Mouse (Mus musculus) testis, adult 2 months (tissue): ENCODE results near the gene Cfap299. TPM values are rescaled to one million over a fixed set of nuclear protein-coding genes. Genes with fewer than 3 reads are reported as not detected.

Source experiments
- H3K27ac ChIP-seq: fragments of 200-500 bp; 2 replicates; pipeline ENCODE4 v1.5.1; 2012; ENCODE audit warnings: low read depth, low read length; ENCODE audit not compliant: control insufficient read depth, insufficient read depth
- H3K27me3 ChIP-seq: fragments of 200-500 bp; 2 replicates; pipeline ENCODE4 v1.6.1; 2012; ENCODE audit warnings: mild to moderate bottlenecking, low read length, moderate library complexity; ENCODE audit not compliant: control insufficient read depth, insufficient read depth
- H3K36me3 ChIP-seq: fragments of 200-500 bp; 2 replicates; pipeline ENCODE4 v1.6.1; 2012; ENCODE audit warnings: mild to moderate bottlenecking, low read length; ENCODE audit not compliant: control insufficient read depth, insufficient read depth
- H3K4me1 ChIP-seq: fragments of 200-500 bp; 2 replicates; pipeline ENCODE4 v1.6.1; 2012; ENCODE audit warnings: low read length; ENCODE audit not compliant: control insufficient read depth, insufficient read depth
- H3K4me3 ChIP-seq: fragments of 200-500 bp; 2 replicates; pipeline ENCODE4 v1.5.1; 2012; ENCODE audit warnings: low read depth, mild to moderate bottlenecking, low read length, moderate library complexity, mixed read lengths; ENCODE audit not compliant: control insufficient read depth
- CTCF ChIP-seq: fragments of 200-500 bp; IDR thresholded peaks from 2 replicates; pipeline ENCODE4 v1.5.1; 2012; ENCODE audit warnings: low read depth, mild to moderate bottlenecking, inconsistent platforms, low read length, moderate library complexity; ENCODE audit not compliant: control insufficient read depth, insufficient read depth, insufficient replicate concordance
- POLR2A ChIP-seq: fragments of 200-500 bp; IDR thresholded peaks from 2 replicates; pipeline ENCODE4 v1.6.1; 2012; ENCODE audit warnings: low read depth, mild to moderate bottlenecking, inconsistent platforms, low read length, moderate library complexity; ENCODE audit not compliant: control insufficient read depth
- polyA plus RNA-seq: library from polyadenylated mRNA; depleted of rRNA; stranded (reverse); fragments of >200 nt; gene quantifications from 2 replicates; pipeline ENCODE4 v1.2.3, GENCODE M21; 2012; rRNA removed

Cfap299 gene
- 47.7 and 62.1 TPM in 2 replicates for polyA plus RNA-seq

GRCm38 (mm10) chr5:98328848-98329624, at the start of gene Cfap299:
Cfap299 (plus strand) TSS chr5:98329304.
- H3K4me1 ChIP-seq: peaks cover 4% of the 10 kb centered on the region; the same call in 1 of the 2 replicates
- no peaks in the 10 kb centered on the region for H3K36me3 ChIP-seq
- TF ChIP-seq CTCF (peak; percentile 97), POLR2A (peak; percentile 51; the same call in 1 of the 2 replicates)
- H3K27ac ChIP-seq: peak within 1 kb of the TSS; percentile 96
- H3K4me3 ChIP-seq: peak within 1 kb of the TSS; percentile 97
- no peaks in the 10 kb centered on the region for H3K27me3 ChIP-seq

GRCm38 (mm10) chr5:98281993-98282392, 47.1 kb upstream of the Cfap299 start:
- Histone ChIP-seq H3K36me3 (no peaks in the 10 kb centered on the region), H3K4me1 (no peaks in the 10 kb centered on the region), H3K4me3 (no peak overlapping the region), H3K27ac (no peak overlapping the region), H3K27me3 (no peaks in the 10 kb centered on the region)
- TF ChIP-seq CTCF: no peak
- TF ChIP-seq POLR2A: no peak

GRCm38 (mm10) chr5:98283696-98284478, 45.2 kb upstream of the Cfap299 start:
- no peaks in the 10 kb centered on the region for H3K27me3 ChIP-seq
- no peak for TF ChIP-seq POLR2A
- TF ChIP-seq CTCF: no peak
- no peaks in the 10 kb centered on the region for H3K36me3 ChIP-seq
- no peak overlapping the region for H3K27ac ChIP-seq
- no peaks in the 10 kb centered on the region for H3K4me1 ChIP-seq
- no peak overlapping the region for H3K4me3 ChIP-seq

- no peak overlapping the region for H3K4me3 ChIP-seq
- no peaks in the 10 kb centered on the region for H3K27me3 ChIP-seq
- no peaks in the 10 kb centered on the region for H3K36me3 ChIP-seq
- TF ChIP-seq CTCF (no peak), POLR2A (no peak)
- H3K27ac ChIP-seq: no peak overlapping the region
- no peaks in the 10 kb centered on the region for H3K4me1 ChIP-seq
These were observed 38.5 kb upstream of the Cfap299 start for GRCm38 (mm10) chr5:98290642-98291041.

GRCm38 (mm10) chr5:98292388-98293048, 36.6 kb upstream of the Cfap299 start:
- H3K4me1 ChIP-seq: no peaks in the 10 kb centered on the region
- no peaks in the 10 kb centered on the region for H3K36me3 ChIP-seq
- TF ChIP-seq CTCF (no peak), POLR2A (no peak)
- H3K4me3 ChIP-seq: no peak overlapping the region
- no peak overlapping the region for H3K27ac ChIP-seq
- H3K27me3 ChIP-seq: no peaks in the 10 kb centered on the region

GRCm38 (mm10) chr5:98293049-98293715, 35.9 kb upstream of the Cfap299 start:
- no peaks in the 10 kb centered on the region for H3K4me1 ChIP-seq
- no peak overlapping the region for H3K4me3 ChIP-seq
- TF ChIP-seq POLR2A: no peak
- no peak for TF ChIP-seq CTCF

More at GRCm38 (mm10) chr5:98293049-98293715, 35.9 kb upstream of the Cfap299 start:
- Histone ChIP-seq H3K27ac (no peak overlapping the region), H3K36me3 (no peaks in the 10 kb centered on the region), H3K27me3 (no peaks in the 10 kb centered on the region)
